Mouse (Mus musculus) MEL (cell line): ENCODE results near the gene Gmds. TPM values are rescaled to one million over a fixed set of nuclear protein-coding genes. Genes with fewer than 3 reads are reported as not detected.

Source experiments
- DNase-seq: peaks from one replicate; pipeline ENCODE4 v3.0.0; 2011; ENCODE audit warnings: low read depth, low spot score
- H3K27ac ChIP-seq: 2 replicates; pipeline ENCODE4 v1.5.1; 2012; ENCODE audit warnings: low read depth, mild to moderate bottlenecking, control low read depth, low read length, moderate library complexity; ENCODE audit not compliant: control insufficient read depth
- H3K27me3 ChIP-seq, 2 experiments: fragments of 150-350 bp in 1 of 2; sonication (generic) in 1 of 2; 2 replicates each; pipeline ENCODE4 v1.6.1; 2012; ENCODE audit warnings: low read length in 2 of 2, mild to moderate bottlenecking in 2 of 2, improper control_type of control experiment in 1 of 2, moderate library complexity in 1 of 2; ENCODE audit not compliant: insufficient read depth in 2 of 2, control insufficient read depth in 1 of 2
- H3K36me3 ChIP-seq, 2 experiments: 2 replicates each; pipeline ENCODE4 v1.6.1; 2012 to 2014; ENCODE audit warnings: low read length in 2 of 2, improper control_type of control experiment in 1 of 2, inconsistent platforms in 1 of 2, mild to moderate bottlenecking in 1 of 2; ENCODE audit not compliant: insufficient read depth in 2 of 2, control insufficient read depth in 1 of 2
- H3K4me1 ChIP-seq, 2 experiments: fragments of 150-350 bp in 1 of 2; sonication (generic) in 1 of 2; 2 replicates each; pipeline ENCODE4 v1.6.1; 2012; ENCODE audit warnings: low read length in 2 of 2, improper control_type of control experiment in 1 of 2, mild to moderate bottlenecking in 1 of 2; ENCODE audit not compliant: insufficient read depth in 2 of 2, control insufficient read depth in 1 of 2
- H3K4me3 ChIP-seq, 2 experiments: fragments of 150-350 bp in 1 of 2; sonication (generic) in 1 of 2; 2 replicates each; pipeline ENCODE4 v1.5.1; 2012; ENCODE audit warnings: low read depth in 2 of 2, low read length in 2 of 2, mild to moderate bottlenecking in 2 of 2, moderate library complexity in 2 of 2, control low read depth in 1 of 2, improper control_type of control experiment in 1 of 2; ENCODE audit not compliant: control insufficient read depth in 1 of 2, insufficient read depth in 1 of 2
- H3K79me2 ChIP-seq: 2 replicates; pipeline ENCODE4 v1.6.1; 2012; ENCODE audit warnings: mild to moderate bottlenecking, low read length, moderate library complexity; ENCODE audit not compliant: control insufficient read depth, poor library complexity, insufficient read depth
- H3K9ac ChIP-seq: 2 replicates; pipeline ENCODE4 v1.6.1; 2012; ENCODE audit warnings: low read depth, mild to moderate bottlenecking, control low read depth, low read length, moderate library complexity; ENCODE audit not compliant: control insufficient read depth, poor library complexity, severe bottlenecking
- H3K9me3 ChIP-seq: fragments of 150-350 bp; sonication (generic); replicated peaks from 2 replicates; pipeline ENCODE4 v1.6.1; 2012; ENCODE audit warnings: mild to moderate bottlenecking, low read length, improper control_type of control experiment, moderate library complexity; ENCODE audit not compliant: insufficient read depth
- CHD2 ChIP-seq: IDR thresholded peaks from 2 replicates; pipeline ENCODE4 v1.6.1; 2011; ENCODE audit warnings: low read length, improper control_type of control experiment
- CTCF ChIP-seq, 3 experiments: IDR thresholded peaks in 2 of 3; conservative IDR thresholded peaks in 1 of 3; 2 replicates each; pipeline ENCODE4 v1.5.1; 2011 to 2012; ENCODE audit warnings: low read length in 3 of 3, low read depth in 2 of 3, mild to moderate bottlenecking in 2 of 3, improper control_type of control experiment in 1 of 3, inconsistent platforms in 1 of 3, mixed read lengths in 1 of 3, moderate library complexity in 1 of 3; ENCODE audit not compliant: control insufficient read depth in 1 of 3, insufficient read depth in 1 of 3, poor library complexity in 1 of 3, severe bottlenecking in 1 of 3
- EP300 ChIP-seq, 2 experiments: IDR thresholded peaks; 2 replicates each; pipeline ENCODE4 v1.6.1; 2011; ENCODE audit warnings: improper control_type of control experiment in 2 of 2, low read length in 2 of 2, low read depth in 1 of 2, mild to moderate bottlenecking in 1 of 2
- ETS1 ChIP-seq: IDR thresholded peaks from 2 replicates; pipeline ENCODE4 v1.6.1; 2012; ENCODE audit warnings: low read depth, mild to moderate bottlenecking, inconsistent platforms, low read length, improper control_type of control experiment, moderate library complexity
- GABPA ChIP-seq: IDR thresholded peaks from 2 replicates; pipeline ENCODE4 v1.6.1; 2012; ENCODE audit warnings: low read depth, mild to moderate bottlenecking, inconsistent platforms, low read length, improper control_type of control experiment, moderate library complexity
- GATA1 ChIP-seq: IDR thresholded peaks from 2 replicates; pipeline ENCODE4 v1.6.1; 2011; ENCODE audit warnings: low read depth, low read length, improper control_type of control experiment
- KAT2A ChIP-seq: conservative IDR thresholded peaks from 2 replicates; pipeline ENCODE4 v1.6.1; 2012; ENCODE audit warnings: low read depth, low read length, improper control_type of control experiment, inconsistent platforms
- MAFK ChIP-seq: IDR thresholded peaks from 2 replicates; pipeline ENCODE4 v1.6.1; 2011; ENCODE audit warnings: low read depth, mild to moderate bottlenecking, low read length, improper control_type of control experiment, borderline replicate concordance
- MXI1 ChIP-seq: IDR thresholded peaks from 2 replicates; pipeline ENCODE4 v1.6.1; 2011; ENCODE audit warnings: mild to moderate bottlenecking, low read depth, low read length, improper control_type of control experiment
- MYB ChIP-seq: IDR thresholded peaks from 2 replicates; pipeline ENCODE4 v1.6.1; 2011; ENCODE audit warnings: mild to moderate bottlenecking, low read depth, low read length, improper control_type of control experiment
- POLR2AphosphoS2 ChIP-seq: IDR thresholded peaks from 2 replicates; pipeline ENCODE4 v1.6.1; 2011; ENCODE audit warnings: low read length, improper control_type of control experiment
- RCOR1 ChIP-seq: IDR thresholded peaks from 2 replicates; pipeline ENCODE4 v1.6.1; 2012; ENCODE audit warnings: low read depth, mild to moderate bottlenecking, inconsistent platforms, low read length, improper control_type of control experiment
- SIN3A ChIP-seq: IDR thresholded peaks from 2 replicates; pipeline ENCODE4 v1.6.1; 2012; ENCODE audit warnings: low read length, improper control_type of control experiment, inconsistent platforms
- TAL1 ChIP-seq: IDR thresholded peaks from 2 replicates; pipeline ENCODE4 v1.6.1; 2012; ENCODE audit warnings: mild to moderate bottlenecking, inconsistent platforms, low read length, moderate library complexity, mixed read lengths
- TBP ChIP-seq: IDR thresholded peaks from 2 replicates; pipeline ENCODE4 v1.8.0; 2011; ENCODE audit warnings: low read depth, low read length, improper control_type of control experiment
- TCF12 ChIP-seq: IDR thresholded peaks from 2 replicates; pipeline ENCODE4 v1.6.1; 2014; ENCODE audit warnings: low read depth, mild to moderate bottlenecking, inconsistent platforms, low read length, improper control_type of control experiment, moderate library complexity
- USF1 ChIP-seq: IDR thresholded peaks from 2 replicates; pipeline ENCODE4 v1.6.1; 2014; ENCODE audit warnings: low read depth, mild to moderate bottlenecking, inconsistent platforms, low read length, improper control_type of control experiment, moderate library complexity
- ZKSCAN1 ChIP-seq: IDR thresholded peaks from 2 replicates; pipeline ENCODE4 v1.6.1; 2012; ENCODE audit warnings: low read depth, mild to moderate bottlenecking, inconsistent platforms, low read length, improper control_type of control experiment, moderate library complexity
- polyA plus RNA-seq, 2 experiments: library from polyadenylated mRNA; stranded (reverse) in 1 of 2; unstranded in 1 of 2; fragments of >175 nt in 1 of 2; fragments of >200 nt in 1 of 2; gene quantifications; 2 replicates each; pipeline versions ENCODE4 v1.2.1 to v1.2.4; 2012; ENCODE audit warnings: low replicate concordance in 2 of 2, low read depth in 1 of 2; ENCODE audit not compliant: insufficient read length in 2 of 2, insufficient read depth in 1 of 2, missing spikeins in 1 of 2
- total RNA-seq: library from RNA; depleted of rRNA; stranded (reverse); fragments of 300-350 nt; gene quantifications from 2 replicates; pipeline ENCODE4 v1.2.3, GENCODE M21; 2012

The Gmds gene
- total and polyA plus RNA-seq, 3 experiments, result 17.4 to 32.2 TPM; not detected in 1

- Histone ChIP-seq H3K9me3 (no peaks in the 10 kb centered on the region), H3K4me3 (0 out of 4 replicates have a peak overlapping the region, but pooled peaks of 1 of the 2 experiments have one; percentile 31), H3K36me3 (peaks cover 0 to 18% of the 10 kb centered on the region in 2 experiments; a peak in 2 of 4 replicates), H3K79me2 (no peaks in the 10 kb centered on the region)
- TF ChIP-seq MXI1 (peak; percentile 45; the same call in 1 of the 2 replicates), GATA1 (peak; percentile 82), SIN3A (peak; percentile 55), EP300 (IDR thresholded peaks at IDR 0.05; ENCODE audit: low read depth in 1 of 2, low read length in 2 of 2) (peak; percentile 77 to 81), ZKSCAN1 (no peak), CTCF (IDR thresholded peaks at IDR 0.05 in 2 of 3, conservative IDR thresholded peaks at IDR 0.05 in 1 of 3; ENCODE audit: control insufficient read depth in 1 of 3, insufficient read depth in 1 of 3, low read depth in 2 of 3, low read length in 3 of 3, poor library complexity in 1 of 3, severe bottlenecking in 1 of 3) (no peak), RCOR1 (peak; percentile 60; the same call in 1 of the 2 replicates), USF1 (0 out of 2 replicates have a peak, but pooled peaks have one; percentile 4), POLR2AphosphoS2 (no peak), TBP (0 out of 2 replicates have a peak, but pooled peaks have one; percentile 18), MAFK (peak; percentile 65; the same call in 1 of the 2 replicates), ETS1 (peak; percentile 92), TCF12 (peak; percentile 80), TAL1 (peak; percentile 76), KAT2A (no peak), GABPA (no peak)
- TF ChIP-seq, all 39 proteins: peak for 11
- no peak overlapping the region for H3K9ac ChIP-seq
- DNase-seq, result peak; percentile 73
- H3K4me1 ChIP-seq, result peaks cover 4 to 11% of the 10 kb centered on the region in 2 experiments
- peak overlapping the region; percentile 37; the same call in 1 of the 2 replicates for H3K27ac ChIP-seq
- H3K27me3 ChIP-seq, result no peaks in the 10 kb centered on the region
These were observed 158.6 kb downstream of the Gmds start for GRCm38 (mm10) chr13:32179906-32180305.

GRCm38 (mm10) chr13:32178682-32179081 is 159.9 kb downstream of the Gmds start:
- Histone ChIP-seq H3K9me3 (no peaks in the 10 kb centered on the region), H3K36me3 (peaks cover 0 to 18% of the 10 kb centered on the region in 2 experiments; a peak in 2 of 4 replicates), H3K4me1 (peaks cover 4 to 11% of the 10 kb centered on the region in 2 experiments), H3K27ac (no peak overlapping the region), H3K27me3 (no peaks in the 10 kb centered on the region), H3K4me3 (no peak overlapping the region), H3K9ac (no peak overlapping the region), H3K79me2 (no peaks in the 10 kb centered on the region)
- no peak for DNase-seq
- TF ChIP-seq MXI1 (no peak), MYB (no peak), EP300 (IDR thresholded peaks at IDR 0.05; ENCODE audit: low read depth in 1 of 2, low read length in 2 of 2) (peak; percentile 36 to 51; a peak in 2 of 4 replicates), CHD2 (no peak), GATA1 (peak; percentile 69), KAT2A (no peak), TCF12 (0 out of 2 replicates have a peak, but pooled peaks have one; percentile 12)
